Mouse (Mus musculus): ENCODE results near the gene Tmem262.

- TF ChIP-seq RCOR1 (IDR thresholded peaks at IDR 0.05; ENCODE audit: low read depth, low read length) (no peak), SIN3A (IDR thresholded peaks at IDR 0.05; ENCODE audit: low read length) (no peak), MYB (IDR thresholded peaks at IDR 0.05; ENCODE audit: low read depth, low read length) (no peak), POLR2A (IDR thresholded peaks at IDR 0.05; ENCODE audit: control insufficient read depth in 1 of 2, insufficient read depth in 1 of 2, low read depth in 1 of 2, low read length in 2 of 2, poor library complexity in 1 of 2) (no peak), BHLHE40 (IDR thresholded peaks at IDR 0.05; ENCODE audit: borderline replicate concordance, low read depth, low read length) (no peak), GATA1 (IDR thresholded peaks at IDR 0.05; ENCODE audit: low read depth, low read length) (no peak), CHD1 (IDR thresholded peaks at IDR 0.05; ENCODE audit: low read depth, low read length) (no peak), GABPA (IDR thresholded peaks at IDR 0.05; ENCODE audit: low read depth, low read length) (no peak), EP300 (IDR thresholded peaks at IDR 0.05; ENCODE audit: low read depth in 1 of 2, low read length in 2 of 2) (no peak), JUND (IDR thresholded peaks at IDR 0.05; ENCODE audit: low read depth, low read length) (no peak), CHD2 (IDR thresholded peaks at IDR 0.05; ENCODE audit: low read length) (no peak; the same call in 1 of the 2 replicates), UBTF (IDR thresholded peaks at IDR 0.05; ENCODE audit: borderline replicate concordance, insufficient read depth, low read depth, low read length) (no peak), ETS1 (IDR thresholded peaks at IDR 0.05; ENCODE audit: low read depth, low read length) (0 out of 2 replicates have a peak, but pooled peaks have one; percentile 1)
These were observed 38.9 kb downstream of the Tmem262 start for GRCm38 (mm10) chr19:6118677-6119185.

Measured in MEL (cell line).